Mouse (Mus musculus): ENCODE data around the gene Idh3a.

The Idh3a gene

GRCm38 (mm10) chr9:54586199-54587061 is at the start of gene Idh3a:
Gene Idh3a (plus strand): TSS chr9:54586334.
- in situ Hi-C loops (cut with MboI; ENCODE audit: low pct_unique_long_range_greater_than_20kb in 1 of 2, low sequenced_read_pairs in 2 of 2, unreplicated experiment in 1 of 2) = no loop called here

GRCm38 (mm10) chr9:54537030-54537429 is 49.1 kb upstream of the Idh3a start:
- in situ Hi-C loops (cut with MboI; ENCODE audit: low pct_unique_long_range_greater_than_20kb in 1 of 2, low sequenced_read_pairs in 2 of 2, unreplicated experiment in 1 of 2) = no loop called here

GRCm38 (mm10) chr9:54537480-54537879 is 48.7 kb upstream of the Idh3a start:
- in situ Hi-C loops (cut with MboI; ENCODE audit: low pct_unique_long_range_greater_than_20kb in 1 of 2, low sequenced_read_pairs in 2 of 2, unreplicated experiment in 1 of 2) = no loop called here

DNA sequence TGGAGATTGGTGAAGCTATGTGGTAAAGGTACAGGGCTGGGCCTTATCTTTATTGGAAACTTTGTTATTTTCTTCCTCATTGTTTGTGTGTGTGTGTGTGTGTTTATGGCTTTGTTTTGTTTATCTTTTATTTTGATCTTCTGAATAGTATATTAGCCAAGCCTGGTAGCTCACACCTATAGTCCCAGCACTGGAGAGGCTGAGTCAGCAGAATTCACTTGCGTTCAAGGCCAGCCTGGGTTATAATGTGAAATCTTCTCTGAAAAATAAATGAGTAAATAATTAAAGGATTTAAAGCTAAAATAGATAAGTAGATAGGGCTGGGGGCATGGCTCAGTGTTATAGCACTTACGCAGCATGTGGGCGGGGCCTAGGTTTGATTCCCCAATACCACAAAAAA is 47.9 kb upstream of the Idh3a start:
- in situ Hi-C loops (cut with MboI; ENCODE audit: low pct_unique_long_range_greater_than_20kb in 1 of 2, low sequenced_read_pairs in 2 of 2, unreplicated experiment in 1 of 2) = no loop called here

DNA sequence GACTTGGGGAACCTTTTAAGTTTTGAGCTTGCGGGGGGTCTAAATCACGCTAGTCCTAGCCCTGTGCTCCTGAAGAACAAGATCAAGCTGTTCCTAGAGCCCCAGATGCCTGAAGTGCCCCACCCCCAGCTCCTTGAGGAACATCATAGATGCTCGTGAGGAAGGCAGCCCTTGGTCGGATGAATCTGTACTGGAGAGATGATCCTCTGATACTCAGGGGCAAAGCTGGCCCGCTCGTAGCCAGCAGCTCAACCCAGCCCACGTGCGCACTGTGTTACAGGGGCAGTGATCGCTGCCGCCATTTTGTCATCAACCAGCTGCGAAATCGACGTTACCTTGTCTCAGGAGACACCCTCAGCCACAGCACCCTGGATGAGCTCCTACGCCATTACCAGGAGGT is 47.5 kb upstream of the Idh3a start, which contains the start of gene Sh2d7:
Sh2d7 (plus strand) TSS at position 301 of the 400 bp plus-strand sequence.
- in situ Hi-C loops (cut with MboI; ENCODE audit: low pct_unique_long_range_greater_than_20kb in 1 of 2, low sequenced_read_pairs in 2 of 2, unreplicated experiment in 1 of 2) = no loop called here

- in situ Hi-C loops (cut with MboI; ENCODE audit: low pct_unique_long_range_greater_than_20kb in 1 of 2, low sequenced_read_pairs in 2 of 2, unreplicated experiment in 1 of 2) = no loop called here
Measured at GRCm38 (mm10) chr9:54540801-54541200, 45.3 kb upstream of the Idh3a start.

GRCm38 (mm10) chr9:54544212-54544953 is 41.8 kb upstream of the Idh3a start:
- in situ Hi-C loops (cut with MboI; ENCODE audit: low pct_unique_long_range_greater_than_20kb in 1 of 2, low sequenced_read_pairs in 2 of 2, unreplicated experiment in 1 of 2) = no loop called here

- in situ Hi-C loops (cut with MboI; ENCODE audit: low pct_unique_long_range_greater_than_20kb in 1 of 2, low sequenced_read_pairs in 2 of 2, unreplicated experiment in 1 of 2) = no loop called here
Measured at GRCm38 (mm10) chr9:54544954-54545315, 41.2 kb upstream of the Idh3a start.

GRCm38 (mm10) chr9:54547536-54547935 is 38.6 kb upstream of the Idh3a start:
- in situ Hi-C loops (cut with MboI; ENCODE audit: low pct_unique_long_range_greater_than_20kb in 1 of 2, low sequenced_read_pairs in 2 of 2, unreplicated experiment in 1 of 2) = no loop called here

DNA sequence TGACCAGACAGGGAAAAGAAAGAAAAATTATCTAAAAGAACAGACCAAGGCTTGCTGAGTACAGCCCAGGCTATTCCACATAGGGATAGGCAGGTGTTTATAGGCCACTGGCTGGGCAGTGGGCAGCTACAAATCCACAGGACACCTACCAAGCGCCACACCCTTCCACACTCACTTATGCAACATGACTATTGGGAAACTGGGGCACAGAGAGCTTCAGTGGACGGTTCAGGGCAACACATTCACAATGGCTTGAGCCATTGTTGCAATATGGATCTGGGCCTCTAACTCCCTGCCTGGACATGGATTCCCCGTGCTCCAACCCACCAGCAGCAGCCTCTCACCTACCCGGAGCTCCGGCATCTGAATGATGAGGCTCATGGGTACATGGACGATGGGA is 36.7 kb upstream of the Idh3a start:
- in situ Hi-C loops (cut with MboI; ENCODE audit: low pct_unique_long_range_greater_than_20kb in 1 of 2, low sequenced_read_pairs in 2 of 2, unreplicated experiment in 1 of 2) = no loop called here

- in situ Hi-C loops (cut with MboI; ENCODE audit: low pct_unique_long_range_greater_than_20kb in 1 of 2, low sequenced_read_pairs in 2 of 2, unreplicated experiment in 1 of 2) = no loop called here
Measured at GRCm38 (mm10) chr9:54552409-54552808, 33.7 kb upstream of the Idh3a start.

DNA sequence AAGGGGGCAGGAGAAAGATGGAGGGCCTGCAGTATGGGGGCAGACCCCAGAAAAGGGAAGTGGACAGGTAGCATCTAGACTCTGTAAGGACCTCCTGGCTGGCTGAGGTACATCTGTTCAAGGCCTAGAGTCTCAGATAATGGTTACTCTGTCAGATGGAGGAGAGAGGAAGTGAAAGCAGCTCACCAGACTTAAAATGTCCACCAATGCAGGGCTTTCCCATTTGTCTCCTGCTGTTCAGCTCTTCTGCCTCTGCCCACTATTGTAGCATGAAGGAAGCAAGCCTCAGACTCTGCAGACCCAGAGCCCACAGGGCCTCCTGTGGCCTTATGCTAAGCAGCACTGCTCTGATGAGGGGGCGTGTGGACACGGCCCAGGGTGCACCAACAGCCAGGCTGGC is 31.1 kb upstream of the Idh3a start:
- in situ Hi-C loops (cut with MboI; ENCODE audit: low pct_unique_long_range_greater_than_20kb in 1 of 2, low sequenced_read_pairs in 2 of 2, unreplicated experiment in 1 of 2) = no loop called here

GRCm38 (mm10) chr9:54558731-54559130 is 27.4 kb upstream of the Idh3a start:
- in situ Hi-C loops (cut with MboI; ENCODE audit: low pct_unique_long_range_greater_than_20kb in 1 of 2, low sequenced_read_pairs in 2 of 2, unreplicated experiment in 1 of 2) = no loop called here

GRCm38 (mm10) chr9:54559771-54560471 is 26.2 kb upstream of the Idh3a start, which contains the start of gene Cib2:
Gene Cib2 (minus strand): TSS chr9:54560218.
- in situ Hi-C loops (cut with MboI; ENCODE audit: low pct_unique_long_range_greater_than_20kb in 1 of 2, low sequenced_read_pairs in 2 of 2, unreplicated experiment in 1 of 2) = no loop called here

GRCm38 (mm10) chr9:54560831-54561601 is 25.1 kb upstream of the Idh3a start:
- in situ Hi-C loops (cut with MboI; ENCODE audit: low pct_unique_long_range_greater_than_20kb in 1 of 2, low sequenced_read_pairs in 2 of 2, unreplicated experiment in 1 of 2) = no loop called here

- in situ Hi-C loops (cut with MboI; ENCODE audit: low pct_unique_long_range_greater_than_20kb in 1 of 2, low sequenced_read_pairs in 2 of 2, unreplicated experiment in 1 of 2) = no loop called here
Measured at GRCm38 (mm10) chr9:54566958-54567357, 19.2 kb upstream of the Idh3a start.

DNA sequence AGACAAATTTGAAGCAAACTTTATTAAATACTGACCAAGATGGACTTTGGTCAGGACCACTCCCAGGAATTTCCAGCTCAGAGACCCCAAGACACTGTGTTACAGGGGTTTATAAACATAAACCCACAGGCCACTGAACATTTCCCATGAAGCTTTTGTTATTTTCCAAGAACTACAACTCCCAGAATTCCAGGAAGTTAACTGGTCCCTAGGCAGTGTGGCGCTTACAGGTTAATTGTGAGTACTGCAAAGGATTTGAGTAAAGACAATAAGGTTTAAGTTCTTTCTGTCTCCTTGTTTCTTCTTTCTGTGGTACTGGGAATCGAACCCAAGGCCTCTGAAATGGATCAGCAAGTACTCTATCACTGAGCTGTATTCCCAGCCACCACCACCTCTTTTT is 17.4 kb upstream of the Idh3a start:
- in situ Hi-C loops (cut with MboI; ENCODE audit: low pct_unique_long_range_greater_than_20kb in 1 of 2, low sequenced_read_pairs in 2 of 2, unreplicated experiment in 1 of 2) = no loop called here

- in situ Hi-C loops (cut with MboI; ENCODE audit: low pct_unique_long_range_greater_than_20kb in 1 of 2, low sequenced_read_pairs in 2 of 2, unreplicated experiment in 1 of 2) = no loop called here
Measured at GRCm38 (mm10) chr9:54571130-54571839, 14.8 kb upstream of the Idh3a start.

Measured in mouse embryonic stem cell (cell line).